Mouse (Mus musculus): ENCODE results near the gene Cadm4.

DNA sequence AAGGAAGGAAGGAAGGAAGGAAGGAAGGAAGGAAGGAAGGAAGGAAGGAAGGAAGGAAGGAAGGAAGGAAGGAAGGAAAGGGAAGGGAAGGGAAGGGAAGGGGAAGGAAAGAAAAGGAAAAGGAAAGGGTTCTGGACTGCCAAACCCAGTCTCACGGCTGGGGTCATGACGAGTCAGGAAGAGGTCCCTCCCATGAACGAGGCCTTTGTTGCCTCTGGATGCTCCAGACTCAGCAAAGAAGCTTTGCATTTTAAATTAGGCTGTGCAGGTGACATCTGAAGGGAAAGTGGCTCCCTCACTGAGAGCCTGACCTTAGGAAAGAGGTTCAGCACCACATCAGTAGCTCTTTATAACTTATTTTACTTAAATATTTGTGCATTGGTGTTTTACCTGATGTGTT, 37.3 kb downstream of the Cadm4 start:
- TF ChIP-seq POLR2A (IDR thresholded peaks at IDR 0.05; ENCODE audit: extremely low read depth, insufficient read depth, low read length) (no peak), CTCF (IDR thresholded peaks at IDR 0.05; ENCODE audit: low read depth, low read length) (no peak)

All from liver, adult 2 months (tissue).